Mouse (Mus musculus): ENCODE results near the gene Megf11.

DNA sequence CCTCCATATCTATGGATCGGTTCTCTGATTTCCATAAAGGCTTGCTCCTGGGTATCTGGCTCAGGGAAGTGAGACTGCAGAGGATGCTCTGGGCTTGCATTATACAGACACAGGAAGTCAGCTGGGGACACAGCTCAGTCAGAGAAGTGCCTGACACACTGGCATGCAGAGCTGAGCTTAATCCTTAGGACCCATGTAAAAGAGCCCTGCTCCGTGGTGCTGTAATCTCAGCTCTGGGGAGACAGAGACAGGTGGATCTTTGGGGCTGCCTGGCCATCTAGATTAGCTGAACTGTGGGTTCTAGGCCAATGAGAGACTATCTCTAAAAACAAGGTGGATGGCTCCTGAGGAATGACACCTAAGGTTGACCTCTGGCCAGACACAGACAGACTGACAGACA lies 50.7 kb downstream of the Megf11 start:
- TF ChIP-seq POLR2A (IDR thresholded peaks at IDR 0.05; ENCODE audit: borderline replicate concordance, extremely low read depth, low read depth, low read length) (no peak), CTCF (IDR thresholded peaks at IDR 0.05; ENCODE audit: insufficient read depth, low read length) (no peak)
